Mouse (Mus musculus): ENCODE measurements around the gene Rfxank.
A peak's percentile ranks its signal among the peaks of the same experiment; 100 is the strongest.

Rfxank gene

DNA sequence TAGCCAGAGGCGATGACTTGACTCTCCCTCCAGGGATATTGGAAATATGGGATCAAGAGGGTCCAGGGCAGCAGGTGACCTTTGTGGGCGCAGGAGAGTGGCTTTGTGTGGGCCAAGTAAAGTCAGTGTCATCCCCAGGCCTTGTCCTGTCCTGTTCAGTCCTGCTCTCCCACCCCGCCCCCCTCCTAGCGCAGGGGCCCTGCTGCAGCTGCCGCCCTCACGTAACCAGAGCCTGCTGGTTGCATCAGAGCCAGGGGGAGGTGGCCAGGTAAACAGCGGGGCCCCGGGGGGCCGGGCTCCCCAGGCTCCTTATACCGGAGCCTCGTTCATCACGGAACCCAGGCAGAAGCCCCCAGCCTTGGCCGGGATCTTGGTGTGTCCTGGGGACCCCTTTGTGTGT, 11.2 kb upstream of the Rfxank start:
- no peak for ATAC-seq (ENCODE audit: low TSS enrichment)

GRCm38 (mm10) chr8:70147678-70148607, 9.0 kb upstream of the Rfxank start:
- no peak for ATAC-seq (ENCODE audit: low TSS enrichment)

DNA sequence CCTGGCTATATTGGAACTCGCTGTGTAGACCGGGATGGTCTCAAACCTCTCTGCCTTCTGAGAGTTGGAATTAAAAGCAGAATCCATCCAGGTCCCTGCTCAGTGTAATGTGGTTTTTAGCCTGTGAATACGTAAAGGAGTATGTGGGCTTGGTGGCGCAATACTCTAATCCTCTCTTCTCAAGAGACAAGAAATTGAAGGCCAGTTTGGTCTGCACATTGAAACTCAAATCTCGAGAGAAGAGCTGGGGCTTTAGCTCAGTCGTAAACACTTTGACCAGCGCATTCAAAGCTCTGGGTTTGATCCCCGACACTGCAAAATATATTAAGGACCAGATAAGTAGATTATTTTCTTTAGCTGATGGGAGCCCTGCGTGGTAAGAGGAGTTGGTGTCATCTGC, 1.0 kb upstream of the Rfxank start:
- no peak; the same call in 1 of the 2 replicates for ATAC-seq (ENCODE audit: low TSS enrichment)

GRCm38 (mm10) chr8:70137890-70138289, 1.1 kb downstream of the Rfxank start:
- no peak for ATAC-seq (ENCODE audit: low TSS enrichment)

GRCm38 (mm10) chr8:70136591-70136990, 2.4 kb downstream of the Rfxank start:
- no peak for ATAC-seq (ENCODE audit: low TSS enrichment)

DNA sequence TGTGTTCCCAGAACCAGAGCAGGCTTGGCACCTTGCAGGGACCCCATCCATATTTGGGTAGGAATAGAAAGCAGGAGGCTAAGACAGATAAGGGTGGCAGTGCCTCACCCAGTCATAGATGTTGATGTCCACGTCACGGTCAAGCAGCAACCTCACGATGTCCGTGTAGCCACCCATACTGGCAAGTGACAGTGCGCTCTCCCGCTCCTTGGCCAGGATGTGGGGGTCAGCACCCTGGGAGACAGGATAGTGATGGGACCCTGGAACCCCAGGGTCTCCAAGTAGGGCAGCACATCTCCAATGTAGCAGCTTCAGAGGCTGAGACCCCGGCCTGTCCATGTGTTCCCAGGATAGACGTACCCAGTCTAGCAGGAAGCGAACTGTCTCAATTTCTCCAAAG, 4.0 kb downstream of the Rfxank start:
- no peak for ATAC-seq (ENCODE audit: low TSS enrichment)

- ATAC-seq (ENCODE audit: low TSS enrichment): no peak
Observed at GRCm38 (mm10) chr8:70134086-70134485, 4.9 kb downstream of the Rfxank start.

DNA sequence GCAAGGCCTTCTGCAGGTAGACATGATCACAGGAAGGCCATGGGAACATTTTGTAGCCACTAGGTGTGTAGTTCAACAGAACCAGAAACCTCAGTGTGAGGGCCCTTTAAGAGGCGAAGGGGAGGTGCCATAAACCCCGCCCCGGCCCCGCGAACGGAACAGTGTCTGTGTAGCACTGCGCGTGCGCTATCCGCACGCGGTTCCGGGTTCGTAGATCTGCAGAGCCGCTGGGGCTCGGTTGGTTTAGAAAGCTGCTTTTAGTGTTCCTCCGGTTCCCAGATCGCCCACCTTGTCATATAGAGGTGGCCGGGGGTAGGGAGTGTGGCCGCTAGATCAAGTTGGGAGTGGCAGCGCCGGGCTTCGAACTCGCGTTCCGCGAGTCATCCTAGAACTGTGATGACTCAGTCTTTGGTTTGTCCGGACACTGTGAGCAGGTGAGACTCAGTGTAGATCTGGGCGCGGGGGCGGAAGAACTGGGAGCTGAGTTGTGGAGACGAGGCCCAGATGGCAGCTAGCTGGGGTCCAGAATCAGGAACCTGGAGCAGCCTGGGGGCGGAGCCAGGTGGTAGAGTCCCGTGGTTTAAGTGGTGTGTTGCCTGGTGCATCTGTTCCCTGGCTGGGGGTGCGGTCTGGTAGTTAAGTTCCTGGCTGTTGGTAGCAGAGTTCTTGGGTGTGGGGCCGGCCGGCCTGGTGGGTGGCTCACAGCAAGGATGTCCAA, 7.6 kb downstream of the Rfxank start, which contains the start of gene Nr2c2ap:
Gene Nr2c2ap, plus strand, starts transcription at position 168 of the 718 bp plus-strand sequence.
- peak; percentile 81 for ATAC-seq (ENCODE audit: low TSS enrichment)

DNA sequence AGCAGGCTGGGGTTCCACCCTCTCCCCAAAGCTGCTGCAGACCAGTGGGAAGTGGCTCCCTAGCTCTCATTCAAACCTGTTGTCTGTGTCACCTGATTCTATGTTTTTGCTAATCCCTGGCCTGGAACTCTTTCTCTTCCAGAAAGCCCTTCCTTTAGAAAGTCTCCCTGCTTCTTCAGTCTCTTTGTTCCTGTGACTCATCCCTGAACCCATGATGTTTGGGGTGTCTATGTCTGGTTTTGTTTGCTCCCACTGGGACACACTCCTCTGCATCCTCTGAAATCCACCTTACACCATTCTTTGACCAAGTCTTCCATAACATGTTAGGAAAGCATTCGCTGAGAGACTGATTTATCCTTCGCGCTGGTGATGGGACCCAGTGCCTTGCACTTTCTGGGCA, 8.9 kb downstream of the Rfxank start:
- no peak for ATAC-seq (ENCODE audit: low TSS enrichment)

DNA sequence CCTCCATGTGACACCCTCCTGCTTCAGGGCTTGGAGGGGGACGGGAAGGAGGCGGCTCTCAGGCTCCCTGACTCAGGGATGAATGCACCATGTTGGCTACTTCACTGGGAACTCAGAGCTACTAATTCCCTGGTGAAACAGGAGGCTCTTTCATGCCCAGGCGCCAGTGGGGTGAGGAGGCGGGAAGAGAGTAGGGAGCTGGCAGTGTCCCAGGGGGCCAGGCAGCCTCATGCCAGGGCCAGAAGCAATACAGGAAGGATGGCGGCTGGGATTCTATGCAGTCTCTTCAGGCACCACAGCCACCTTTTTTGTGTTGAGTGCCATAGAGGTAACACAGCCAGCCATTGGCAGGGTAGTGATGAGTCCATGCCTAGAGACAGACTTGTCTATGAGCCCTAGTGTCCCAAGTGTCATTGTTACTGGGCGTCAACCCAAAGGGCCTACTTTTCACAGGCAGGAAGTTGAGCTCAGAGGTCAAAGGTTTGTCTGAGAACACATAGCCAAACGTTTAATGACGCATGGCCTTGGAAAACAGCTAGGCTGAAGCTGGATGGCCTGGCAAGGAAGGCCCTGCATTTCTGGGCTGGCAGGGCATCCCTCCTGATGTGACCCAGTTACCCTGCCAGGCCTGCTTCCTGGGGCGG, 9.5 kb downstream of the Rfxank start:
- peak; percentile 42 for ATAC-seq (ENCODE audit: low TSS enrichment)

DNA sequence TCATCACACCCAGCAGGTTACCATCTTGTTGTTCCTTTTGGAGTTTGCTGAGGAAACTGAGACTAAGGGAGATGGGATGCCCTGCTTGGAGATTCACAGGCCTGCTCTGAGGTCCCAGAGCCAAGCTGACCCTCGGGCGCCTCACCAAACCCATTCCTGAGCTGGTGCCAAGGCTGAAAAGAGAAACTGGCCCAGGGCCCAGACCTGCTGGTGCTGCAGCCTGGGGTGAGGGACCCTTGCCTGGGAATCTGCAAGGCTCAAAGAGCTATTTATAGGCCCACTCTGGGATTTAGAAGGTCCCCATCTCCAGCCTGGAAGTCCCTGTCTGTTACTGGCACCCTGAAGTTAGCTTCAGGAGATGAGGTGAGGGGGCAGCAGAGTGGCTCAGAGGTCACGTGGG, 10.5 kb downstream of the Rfxank start:
- ATAC-seq (ENCODE audit: low TSS enrichment): no peak

DNA sequence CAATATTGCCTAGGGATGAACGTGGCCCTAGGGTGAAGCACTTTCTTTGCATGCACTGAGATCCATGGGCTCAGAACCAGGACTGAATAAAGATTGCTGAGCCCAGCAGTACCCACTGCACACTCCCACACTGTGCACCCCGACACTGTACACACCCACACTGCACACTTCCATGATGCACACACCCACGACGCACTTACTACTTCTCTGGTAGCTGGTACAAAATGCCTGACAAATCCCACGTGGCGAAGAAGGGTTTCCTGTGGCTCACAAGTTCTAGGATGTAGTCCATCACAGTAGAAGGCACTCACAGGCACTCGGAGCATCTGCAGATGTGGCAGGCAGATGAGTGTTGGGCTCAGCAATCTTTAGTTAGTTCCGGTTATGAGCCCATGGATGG, 14.0 kb downstream of the Rfxank start:
- peak; percentile 58; the same call in 1 of the 2 replicates for ATAC-seq (ENCODE audit: low TSS enrichment)

GRCm38 (mm10) chr8:70122863-70123262, 16.1 kb downstream of the Rfxank start:
- ATAC-seq (ENCODE audit: low TSS enrichment): no peak

- ATAC-seq (ENCODE audit: low TSS enrichment): peak; percentile 53
Observed at GRCm38 (mm10) chr8:70120667-70121066, 18.3 kb downstream of the Rfxank start, which contains the start of gene Ncan. TSS of gene Ncan (minus strand) at chr8:70120873.

GRCm38 (mm10) chr8:70118726-70119700, 19.9 kb downstream of the Rfxank start:
- peak; percentile 80 for ATAC-seq (ENCODE audit: low TSS enrichment)

- ATAC-seq (ENCODE audit: low TSS enrichment): no peak
Observed at GRCm38 (mm10) chr8:70117611-70118010, 21.3 kb downstream of the Rfxank start.

GRCm38 (mm10) chr8:70114892-70115291, 24.1 kb downstream of the Rfxank start:
- no peak for ATAC-seq (ENCODE audit: low TSS enrichment)

- no peak for ATAC-seq (ENCODE audit: low TSS enrichment)
Observed at GRCm38 (mm10) chr8:70114488-70114887, 24.5 kb downstream of the Rfxank start.

- no peak for ATAC-seq (ENCODE audit: low TSS enrichment)
Observed at GRCm38 (mm10) chr8:70112401-70113016, 26.4 kb downstream of the Rfxank start.

DNA sequence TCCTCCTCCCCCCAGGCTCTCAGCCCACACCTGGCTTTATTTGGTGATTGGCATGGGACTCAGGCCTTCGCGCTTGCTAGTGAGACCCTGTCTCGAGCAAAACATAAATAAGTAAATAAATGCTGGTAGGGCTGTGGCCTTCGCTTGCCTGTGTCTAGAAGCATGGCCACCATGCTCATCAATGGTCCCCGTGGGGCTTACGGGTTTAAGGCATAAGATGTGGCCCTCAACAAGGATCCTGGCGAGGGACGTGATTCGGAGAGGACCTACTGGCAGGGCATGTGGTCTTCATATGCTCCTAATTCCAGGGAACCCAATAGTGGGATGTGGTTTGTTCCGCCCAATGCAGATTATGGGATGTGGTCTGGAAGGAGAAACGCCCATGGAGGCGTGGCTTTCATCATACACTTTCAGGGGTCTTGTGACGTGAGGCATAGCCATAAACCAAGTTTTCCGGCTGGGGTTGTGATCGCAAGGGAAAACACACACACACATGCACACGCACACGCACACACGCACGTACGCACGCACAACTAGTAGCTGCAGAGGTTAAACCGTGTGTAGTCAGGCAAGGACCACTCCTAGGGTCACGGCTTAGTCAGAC, 27.7 kb downstream of the Rfxank start:
- ATAC-seq (ENCODE audit: low TSS enrichment): no peak
